Mouse (Mus musculus) G1E (cell line): ENCODE measurements around the gene Zfp609.

Experiments used
- CTCF ChIP-seq: IDR thresholded peaks from 2 replicates; pipeline ENCODE4 v1.5.1; 2012; ENCODE audit warnings: low read depth, low read length, inconsistent platforms, mixed read lengths
- GATA1 ChIP-seq: IDR thresholded peaks from 2 replicates; pipeline ENCODE4 v1.6.1; 2012; ENCODE audit warnings: borderline replicate concordance, low read length, inconsistent platforms, mixed read lengths
- TAL1 ChIP-seq: conservative IDR thresholded peaks from 2 replicates; pipeline ENCODE4 v1.6.1; 2012; ENCODE audit warnings: low read depth, low read length, inconsistent platforms, mixed read lengths

DNA sequence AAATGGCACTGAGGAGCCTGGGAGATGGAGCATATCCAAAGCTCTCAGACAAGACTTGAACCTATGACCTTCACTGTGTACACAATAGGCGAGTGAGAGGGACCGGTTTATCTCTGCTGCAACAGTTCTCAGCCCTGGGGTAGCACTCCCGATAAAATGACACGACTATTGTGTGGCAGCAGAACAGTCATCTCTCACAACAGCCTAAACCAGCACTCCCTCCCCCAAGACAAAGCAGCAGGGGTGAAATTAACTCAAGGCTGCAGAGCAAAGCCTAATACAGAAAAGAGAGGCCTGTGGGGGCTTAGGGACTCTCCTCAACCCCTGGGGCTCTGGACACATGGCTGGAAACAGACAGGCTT is 1.2 kb downstream of the Zfp609 start:
- TF ChIP-seq GATA1 (no peak), CTCF (no peak), TAL1 (no peak)
